ENCODE assay signal across 13 mouse cellular contexts in genomic region chr14:8207105-8207504, GRCm38 (mm10). TPM values are rescaled to one million over a fixed set of nuclear protein-coding genes. Genes with fewer than 3 reads are reported as not detected.
DNase-seq lines count a peak whose midpoint lies in the region; ATAC-seq lines count a peak whose summit lies in the region.
"Had no signal": no experiment of that assay in that cellular context is flagged by ENCODE, and none has a peak within 500 bp of the region (broad histone marks: within the 10 kb centered on the region; RNA-seq: fewer than 3 reads in every experiment).

No protein-coding gene starts in this region.

- H3K36me3 ChIP-seq in kidney, embryonic 15.5 days = no peaks in the 10 kb centered on the region
- no peaks in the 10 kb centered on the region for H3K36me3 ChIP-seq in embryonic facial prominence, embryonic 11.5 days (replicated peaks; ENCODE audit: control insufficient read depth, insufficient read depth, low read depth, low read length)
- no peaks in the 10 kb centered on the region for H3K36me3 ChIP-seq in hindbrain, embryonic 16.5 days (ENCODE audit: control insufficient read depth, insufficient read depth, low read length)

- intact Hi-C loops in heart, postnatal 14 days (cut with DNase I) = no loop called here

- WGBS in kidney, embryonic 15.5 days = 21% methylated on average over 5 of the region's 5 CpGs
- 24% methylated on average over 5 of the region's 5 CpGs for WGBS in embryonic facial prominence, embryonic 11.5 days
- WGBS in hindbrain, embryonic 16.5 days = 18% methylated on average over 5 of the region's 5 CpGs

- DNase-seq in kidney, postnatal 14 days = no peak
- DNase-seq in embryonic facial prominence, embryonic 11.5 days (ENCODE audit: low spot score) = peak; percentile 39
- peak; percentile 44 for DNase-seq in neural tube, embryonic 10.5 days (ENCODE audit: extremely low spot score, low spot score)
- no peak for DNase-seq in MN1 (ENCODE audit: low spot score)
- no peak for DNase-seq in frontal cortex, postnatal 10 days (ENCODE audit: low spot score in 2 of 2)
- no peak for DNase-seq in heart, postnatal 14 days
- DNase-seq: cerebellum, adult 2 months; right cerebral cortex, postnatal 14 days; thymus, postnatal 25 days had no signal

- H3K4me2 ChIP-seq in kidney, embryonic 15.5 days = no peak overlapping the region
- H3K4me2 ChIP-seq in embryonic facial prominence, embryonic 11.5 days (ENCODE audit: low read depth, low read length) = no peak overlapping the region
- H3K4me2 ChIP-seq in hindbrain, embryonic 16.5 days (ENCODE audit: low read length) = no peak overlapping the region

- ATAC-seq in kidney, embryonic 15.5 days (replicated peaks; ENCODE audit: low FRiP score) = 0 out of 2 replicates have a peak, but pooled peaks have one; percentile 36
- ATAC-seq in embryonic facial prominence, embryonic 11.5 days (replicated peaks; ENCODE audit: insufficient number of reproducible peaks, low FRiP score, low TSS enrichment, low read depth) = peak; percentile 85
- peak; percentile 72 for ATAC-seq in hindbrain, embryonic 16.5 days

- H3K4me3 ChIP-seq in kidney, embryonic 15.5 days (replicated peaks) = no peak overlapping the region
- no peak overlapping the region for H3K4me3 ChIP-seq in embryonic facial prominence, embryonic 11.5 days (ENCODE audit: low read depth, low read length)
- no peak overlapping the region for H3K4me3 ChIP-seq in hindbrain, embryonic 16.5 days (ENCODE audit: low read length)
- H3K4me3 ChIP-seq: megakaryocyte, embryonic 14.5 days had no signal

- no peaks in the 10 kb centered on the region for H3K9me3 ChIP-seq in kidney, embryonic 15.5 days (replicated peaks)
- H3K9me3 ChIP-seq in embryonic facial prominence, embryonic 11.5 days (replicated peaks; ENCODE audit: control insufficient read depth, low read length) = no peaks in the 10 kb centered on the region
- no peaks in the 10 kb centered on the region for H3K9me3 ChIP-seq in hindbrain, embryonic 16.5 days (ENCODE audit: control insufficient read depth, low read length)
- H3K9me3 ChIP-seq: megakaryocyte, embryonic 14.5 days had no signal

- H3K4me1 ChIP-seq in kidney, embryonic 15.5 days = 0 out of 2 replicates have a peak, but pooled peaks cover 2% of the 10 kb centered on the region
- H3K4me1 ChIP-seq in embryonic facial prominence, embryonic 11.5 days (ENCODE audit: control insufficient read depth, insufficient read depth, low read length) = no peaks in the 10 kb centered on the region
- H3K4me1 ChIP-seq in hindbrain, embryonic 16.5 days (ENCODE audit: control insufficient read depth, insufficient read depth, low read depth, low read length) = no peaks in the 10 kb centered on the region; the same call in 1 of the 2 replicates

- H3K27ac ChIP-seq in kidney, embryonic 15.5 days = no peak overlapping the region
- no peak overlapping the region for H3K27ac ChIP-seq in embryonic facial prominence, embryonic 11.5 days (replicated peaks; ENCODE audit: low read depth, low read length)
- H3K27ac ChIP-seq in hindbrain, embryonic 16.5 days (ENCODE audit: low read depth, low read length) = peak overlapping the region; percentile 18; the same call in 1 of the 2 replicates

- H3K27me3 ChIP-seq in kidney, embryonic 15.5 days = no peaks in the 10 kb centered on the region
- H3K27me3 ChIP-seq in embryonic facial prominence, embryonic 11.5 days (ENCODE audit: control insufficient read depth, insufficient read depth, low read length) = no peaks in the 10 kb centered on the region
- no peaks in the 10 kb centered on the region for H3K27me3 ChIP-seq in hindbrain, embryonic 16.5 days (replicated peaks; ENCODE audit: control insufficient read depth, insufficient read depth, low read length)

- no peak overlapping the region for H3K9ac ChIP-seq in kidney, embryonic 15.5 days
- no peak overlapping the region for H3K9ac ChIP-seq in embryonic facial prominence, embryonic 11.5 days (replicated peaks; ENCODE audit: low read length)
- no peak overlapping the region for H3K9ac ChIP-seq in hindbrain, embryonic 16.5 days (ENCODE audit: low read depth, low read length)

RNA-seq across cellular contexts. Expression of gene Kctd6, which starts 6.8 kb away (rescaled TPM):
- polyA plus RNA-seq in kidney, embryonic 15.5 days (2015; fragmentation: Nextera tagmentation; extraction: Ambion mirVana) = 9.0 and 9.3 TPM in 2 replicates
- polyA plus RNA-seq in embryonic facial prominence, embryonic 11.5 days (2014; fragmentation: Nextera tagmentation; extraction: Ambion mirVana) = 11.9 and 14.1 TPM in 2 replicates
- 5.4 and 5.7 TPM in 2 replicates for polyA plus RNA-seq in hindbrain, embryonic 16.5 days (2015; fragmentation: Nextera tagmentation; extraction: Ambion mirVana)
- total RNA-seq in heart, postnatal 14 days (2021) = 10 to 100 TPM; 10.6 to 11.0 TPM

RNA-seq across cellular contexts. Expression of gene Pdhb, which starts 34.3 kb away (rescaled TPM):
- polyA plus RNA-seq in kidney, embryonic 15.5 days (2015; fragmentation: Nextera tagmentation; extraction: Ambion mirVana) = 235 and 241 TPM in 2 replicates
- 212 and 229 TPM in 2 replicates for polyA plus RNA-seq in embryonic facial prominence, embryonic 11.5 days (2014; fragmentation: Nextera tagmentation; extraction: Ambion mirVana)
- 274 and 298 TPM in 2 replicates for polyA plus RNA-seq in hindbrain, embryonic 16.5 days (2015; fragmentation: Nextera tagmentation; extraction: Ambion mirVana)
- 100 to 1,000 TPM; 886 to 904 TPM for total RNA-seq in heart, postnatal 14 days (2021)

RNA-seq across cellular contexts. Expression of gene Acox2, which starts 52.0 kb away (rescaled TPM):
- 0.94 and 1.1 TPM in 2 replicates for polyA plus RNA-seq in kidney, embryonic 15.5 days (2015; fragmentation: Nextera tagmentation; extraction: Ambion mirVana)
- polyA plus RNA-seq in embryonic facial prominence, embryonic 11.5 days (2014; fragmentation: Nextera tagmentation; extraction: Ambion mirVana) = not detected in 2 replicates
- polyA plus RNA-seq in hindbrain, embryonic 16.5 days (2015; fragmentation: Nextera tagmentation; extraction: Ambion mirVana) = 0.09 and 0.23 TPM in 2 replicates
- under 1 TPM in 1 of 2 experiments, not detected in 1; 0.48 TPM for total RNA-seq in heart, postnatal 14 days (2021)
- polyA plus RNA-seq: heart, postnatal 0 days had no signal

Comparison
In these comparisons a context has a peak if more than half of its experiments do, and no peak if none do; other contexts are left out.
1. DNase-seq: peak in embryonic facial prominence, embryonic 11.5 days (single experiment) and neural tube, embryonic 10.5 days (single experiment); none in kidney, postnatal 14 days (single experiment), MN1 (single experiment), frontal cortex, postnatal 10 days (0 of 2) and heart, postnatal 14 days (0 of 2).
2. Peak in every context shown above with its lines, with median percentiles within 50 percentile points of each other: ATAC-seq.